Mouse (Mus musculus): ENCODE measurements at regions not wholly inside any gene's neighbourhood (a gene's known extent, or its start where the extent isn't known, plus 50 kb on each side); places are given as distances from the start of the nearest gene placed in this dataset.

DNA sequence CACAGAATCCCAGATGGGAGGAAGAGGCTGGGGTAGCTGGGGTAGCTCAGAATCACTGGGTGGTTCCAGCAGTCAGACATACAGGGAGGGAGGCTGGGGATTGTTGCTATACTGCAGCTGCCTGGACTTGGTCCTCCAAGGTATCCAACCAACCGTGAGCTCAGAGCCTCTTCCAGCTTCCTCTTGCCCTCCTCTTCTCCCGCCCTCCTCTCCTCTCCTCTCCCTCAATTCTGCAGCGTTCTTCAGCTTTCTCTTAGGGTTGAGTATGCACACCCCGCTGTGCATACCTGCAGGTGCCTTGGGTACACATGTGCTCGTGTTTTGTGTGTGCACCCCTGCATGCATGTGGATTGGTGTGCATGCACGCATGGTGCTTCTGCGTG is 81.6 kb downstream of the Cstad start:
- DNase-seq (ENCODE audit: low read depth, low spot score), result no peak

DNA sequence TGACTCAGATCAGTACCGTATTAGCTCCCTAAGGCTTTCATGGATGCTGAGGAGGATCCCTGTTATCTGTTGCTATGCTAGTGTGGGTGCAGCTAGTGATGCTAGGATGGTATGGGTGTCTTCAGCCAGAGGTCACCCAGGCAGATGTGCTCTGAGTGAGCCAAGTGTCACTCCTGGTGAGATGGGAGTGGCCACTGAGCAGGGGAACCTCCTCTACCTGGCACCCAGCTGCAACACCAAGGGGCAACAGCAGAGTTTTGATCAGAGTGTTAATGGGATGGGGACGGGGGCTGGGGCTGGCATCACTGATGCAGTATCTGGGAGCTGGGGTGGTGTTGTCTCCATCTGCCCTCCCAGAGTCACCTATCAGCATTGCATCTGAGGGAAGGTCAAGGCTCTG is 81.0 kb downstream of the Cstad start:
- DNase-seq (ENCODE audit: low read depth, low spot score), result no peak

DNA sequence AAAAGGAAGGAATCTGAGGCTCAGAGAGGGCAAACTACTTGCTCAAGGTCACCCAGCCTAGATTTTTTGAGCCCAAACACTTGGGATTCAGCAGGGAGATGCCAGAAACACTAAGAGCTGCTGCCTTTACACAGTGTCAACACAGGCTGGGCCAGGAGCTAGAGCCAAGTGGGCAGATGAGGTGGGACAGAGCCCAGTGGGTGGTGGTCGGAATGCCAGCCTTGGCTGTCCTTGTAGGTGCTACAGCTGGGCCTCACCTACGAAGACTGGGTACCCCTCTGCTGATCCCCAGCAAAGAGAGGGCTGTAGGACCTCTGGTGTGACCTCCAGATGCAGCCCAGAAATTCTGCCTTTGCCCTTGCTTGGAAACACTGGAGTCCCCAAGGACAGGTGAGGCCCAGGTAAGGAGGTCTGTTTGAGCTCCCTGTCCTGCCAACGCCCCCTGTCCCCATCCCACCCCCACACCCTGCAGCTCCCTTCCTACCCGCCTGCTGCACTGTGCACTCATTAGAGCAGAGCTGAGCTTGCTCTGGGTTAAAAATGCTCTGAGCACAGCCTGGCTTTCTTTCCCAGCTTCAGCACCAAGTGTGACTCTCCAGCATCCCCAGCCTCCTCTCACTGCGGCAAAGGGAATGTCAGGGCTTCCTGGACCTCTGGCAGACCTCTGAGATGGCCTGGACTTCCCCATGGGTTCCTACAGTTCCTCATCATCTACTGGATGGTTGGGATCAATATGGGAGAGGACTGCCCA is 76.2 kb downstream of the Cstad start:
- DNase-seq (ENCODE audit: low read depth, low spot score), result no peak

DNA sequence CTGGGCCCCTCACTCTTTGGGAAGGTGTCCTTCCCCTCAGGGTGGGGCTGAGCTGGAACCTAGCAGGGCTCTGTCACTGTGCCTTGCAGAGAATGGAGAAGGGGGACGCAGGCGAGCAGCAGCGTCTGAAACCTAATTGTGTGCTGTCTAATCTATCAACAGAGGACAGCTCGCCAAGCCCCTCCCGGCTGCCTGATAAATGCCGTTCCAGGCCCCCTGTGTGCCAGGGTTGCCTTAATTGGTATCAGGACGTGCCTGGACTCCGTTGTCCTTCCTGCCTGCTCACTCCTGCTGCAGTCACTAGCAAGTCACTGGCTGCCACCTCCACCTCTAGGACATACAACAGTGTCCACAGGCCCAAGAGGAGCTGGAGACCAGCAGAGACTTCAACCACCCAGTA is 72.6 kb downstream of the Cstad start:
- no peak for DNase-seq (ENCODE audit: low read depth, low spot score)

DNA sequence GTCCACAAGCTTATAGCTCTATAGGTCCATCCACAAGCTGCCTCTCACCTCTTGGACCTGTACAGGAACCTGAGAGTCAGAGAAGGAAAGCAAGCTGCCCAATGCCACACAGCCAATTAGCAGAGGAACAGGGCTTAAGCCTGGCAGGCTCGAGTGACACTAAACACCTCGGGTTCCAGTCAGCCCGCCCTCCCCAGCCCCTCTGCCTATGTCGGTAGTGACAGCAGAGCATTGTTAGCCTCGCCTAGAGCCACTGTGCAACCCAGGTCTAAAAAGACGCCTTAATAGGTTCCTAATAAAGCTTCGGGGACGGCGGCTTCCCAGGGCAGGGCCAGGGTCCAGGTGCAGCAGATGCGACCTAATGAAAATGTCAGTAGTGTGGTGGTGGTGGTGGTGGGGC is 66.3 kb downstream of the Cstad start:
- DNase-seq (ENCODE audit: low read depth, low spot score), result no peak

DNA sequence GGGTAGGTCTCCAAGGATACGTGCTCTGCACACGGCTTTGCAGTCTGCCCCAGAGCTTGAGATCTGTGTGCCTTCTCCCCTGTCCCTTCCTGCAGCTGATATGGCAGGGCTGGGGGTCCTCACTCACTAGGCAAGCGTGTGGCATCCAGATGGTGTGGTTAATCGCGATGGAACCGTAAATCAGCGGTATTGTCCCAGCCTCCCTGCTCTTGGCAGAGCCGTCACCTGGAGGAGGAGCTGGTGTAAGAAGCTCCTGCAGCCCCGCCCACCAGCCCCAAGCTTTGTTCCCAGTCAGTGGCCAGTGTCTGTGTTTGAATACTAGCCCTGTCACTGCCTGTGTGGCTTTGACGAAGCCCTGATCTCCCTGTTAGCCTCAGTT is 65.8 kb downstream of the Cstad start:
- DNase-seq (ENCODE audit: low read depth, low spot score), result no peak

DNA sequence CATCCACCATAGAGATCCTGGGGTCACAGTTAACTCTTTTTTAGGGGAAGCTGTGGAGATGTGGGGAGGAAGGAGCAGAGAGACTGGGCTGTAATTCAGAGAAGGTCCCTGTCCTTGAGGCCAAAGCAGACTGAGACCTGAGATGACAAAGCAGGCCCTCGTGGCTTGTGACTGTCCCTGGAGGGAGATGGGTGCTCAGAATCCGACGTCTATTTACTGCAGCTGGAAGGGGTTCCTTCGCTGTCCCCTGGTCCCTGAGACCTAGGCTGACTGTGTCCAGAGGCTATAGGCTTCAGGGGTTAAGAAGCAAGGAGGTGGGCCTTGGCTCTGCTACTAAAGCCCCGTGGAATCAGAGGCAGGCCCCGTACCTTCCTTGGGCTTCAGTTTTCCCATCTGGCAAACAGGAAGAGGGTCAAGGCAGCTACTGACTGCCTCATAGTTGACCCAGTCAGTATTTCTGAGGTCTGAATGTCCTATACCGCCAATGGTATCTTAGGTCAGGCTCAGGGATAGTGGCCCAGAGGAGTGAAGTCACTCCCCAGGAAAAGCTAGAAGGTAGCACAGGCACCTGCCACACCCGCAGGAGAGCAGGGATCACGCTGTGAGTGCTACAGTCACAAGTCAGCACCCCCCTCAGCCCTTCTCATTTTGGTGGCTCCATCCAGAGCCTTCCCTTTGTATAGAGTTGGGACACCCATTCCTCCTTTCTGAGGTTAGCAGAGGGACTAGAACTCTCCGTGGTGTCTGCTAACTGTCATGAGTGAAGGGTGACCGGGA is 65.2 kb downstream of the Cstad start:
- no peak for DNase-seq (ENCODE audit: low read depth, low spot score)

DNA sequence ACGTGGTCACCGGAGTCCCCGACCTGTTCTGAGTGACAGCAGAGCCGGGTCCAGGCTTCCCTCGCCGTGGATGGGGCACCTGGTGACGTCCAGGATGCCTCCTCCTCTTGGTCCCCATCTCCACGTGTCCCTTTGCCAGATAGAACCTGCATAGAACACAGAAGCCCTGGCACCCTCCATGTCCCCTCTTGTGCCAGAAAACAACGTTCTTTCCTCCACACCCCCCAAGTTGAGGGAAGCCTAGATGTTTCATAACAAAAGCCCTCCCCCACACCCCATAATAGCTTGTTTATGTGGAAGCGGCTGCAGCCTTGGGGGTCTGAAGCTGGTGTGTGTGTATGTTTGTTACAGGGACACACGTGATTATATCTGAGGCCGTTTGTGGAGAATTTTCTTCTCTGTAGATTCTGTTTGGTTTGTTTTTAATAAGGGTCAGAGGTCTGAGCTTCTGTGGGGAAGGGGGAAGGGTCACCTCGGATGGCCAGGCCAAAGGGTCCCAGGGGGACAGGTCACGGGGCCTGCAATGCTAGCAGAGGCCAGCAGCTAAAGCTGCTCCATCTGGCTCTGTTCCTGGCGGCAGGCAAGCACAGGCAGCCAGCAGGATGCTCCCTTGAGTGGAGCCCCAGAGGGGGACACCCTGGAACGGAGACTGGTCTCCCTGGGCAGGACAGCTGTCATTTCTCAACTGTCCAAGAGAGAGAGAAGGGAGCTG is 64.2 kb downstream of the Cstad start:
- DNase-seq (ENCODE audit: low read depth, low spot score), result peak; percentile 90
